Mouse (Mus musculus) CD8-positive naive resting alpha-beta T cell, adult 2 months (primary cell): Measurements from ENCODE around the gene Uqcrh.

ENCODE experiments used
- DNase-seq, 2 experiments: peaks; one replicate each; pipeline ENCODE4 v3.0.0; 2022; ENCODE audit warnings: low read depth in 2 of 2, low spot score in 2 of 2

Uqcrh gene

DNA sequence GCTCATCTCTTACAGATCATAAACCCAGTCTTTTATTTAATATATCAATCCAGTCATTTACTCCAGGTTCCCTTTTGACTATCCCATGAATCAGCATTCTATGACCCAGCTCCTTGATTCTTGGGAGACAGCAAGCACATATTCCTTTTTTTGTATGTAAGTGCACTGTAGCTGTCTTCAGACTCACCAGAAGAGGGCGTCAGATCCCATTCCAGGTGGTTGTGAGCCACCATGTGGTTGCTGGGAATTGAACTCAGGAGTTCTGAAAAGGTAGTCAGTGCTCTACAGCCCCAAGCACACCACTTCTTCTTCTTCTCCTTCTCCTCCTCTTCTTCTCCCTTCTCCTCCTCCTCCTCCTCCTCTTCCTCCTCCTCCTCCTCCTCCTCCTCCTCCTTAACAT, 17.3 kb downstream of the Uqcrh start:
- no peak for DNase-seq

DNA sequence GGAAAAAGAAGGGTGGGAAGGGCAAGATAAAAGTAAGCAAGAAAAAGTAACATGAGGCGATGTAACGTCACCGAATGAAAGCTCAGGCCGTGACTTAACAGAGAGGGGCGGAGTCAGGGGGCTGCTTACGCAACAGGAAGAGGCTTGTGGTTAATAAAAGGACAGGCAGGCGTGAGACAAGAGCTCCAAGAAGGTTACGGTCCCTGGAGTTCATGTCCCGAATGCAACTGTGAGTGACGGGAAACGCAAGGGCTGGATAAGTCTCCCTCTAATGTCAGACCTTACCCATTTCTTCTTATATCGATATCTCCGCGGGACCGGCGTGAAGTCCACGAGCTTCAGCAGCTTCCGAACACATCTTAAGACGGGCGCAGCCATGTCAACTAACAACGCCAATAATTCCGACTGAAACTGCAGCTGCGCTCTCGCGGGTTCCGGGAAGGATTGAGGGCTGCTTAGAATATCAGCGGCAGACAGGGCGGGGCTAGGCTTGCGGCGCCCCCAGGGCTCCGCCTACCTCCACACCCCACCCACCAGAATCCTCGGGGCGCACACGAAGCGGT, 21.4 kb downstream of the Uqcrh start, which contains the start of gene Nsun4:
TSS of gene Nsun4 (minus strand) at position 478 of the 563 bp plus-strand sequence.
- DNase-seq: peak; percentile 91 to 97

DNA sequence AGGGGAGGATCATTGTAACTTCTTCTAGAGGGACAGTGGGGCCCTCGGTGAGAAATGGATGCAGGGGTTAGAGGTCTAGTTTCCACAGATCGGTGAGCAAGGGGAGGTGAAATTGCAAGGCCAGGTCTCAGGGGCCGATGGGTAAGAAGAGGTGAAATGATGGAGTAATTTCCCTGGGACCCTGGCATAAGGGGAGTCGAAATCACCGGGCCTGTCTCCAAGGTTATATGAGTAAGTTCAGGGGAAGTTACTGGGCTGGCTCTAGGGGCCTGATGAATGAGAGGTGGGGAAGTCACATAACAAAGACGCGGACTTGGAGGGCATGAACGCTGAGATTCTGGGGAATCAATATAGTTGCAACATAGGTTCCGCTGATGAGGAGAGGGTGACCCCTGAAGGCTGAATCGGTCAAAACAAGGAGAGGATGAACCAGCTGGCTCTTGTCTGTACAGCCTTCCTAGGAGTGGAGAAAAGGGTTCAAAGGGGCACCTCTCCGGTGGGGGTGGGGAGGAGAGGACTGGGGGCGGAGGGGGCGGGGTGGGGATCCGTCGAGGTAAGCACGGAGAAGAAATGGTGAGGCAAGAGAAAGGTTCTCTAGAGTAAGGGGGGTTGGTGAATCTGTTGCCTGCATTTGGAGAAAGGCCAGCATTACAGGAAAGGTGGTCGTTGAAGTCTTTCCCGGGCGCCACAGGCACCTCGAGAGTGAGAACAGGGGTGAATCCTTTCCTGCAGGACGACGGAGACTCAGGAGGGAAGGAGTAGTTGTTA, 22.2 kb downstream of the Uqcrh start:
- peak; percentile 50 to 58 for DNase-seq

DNA sequence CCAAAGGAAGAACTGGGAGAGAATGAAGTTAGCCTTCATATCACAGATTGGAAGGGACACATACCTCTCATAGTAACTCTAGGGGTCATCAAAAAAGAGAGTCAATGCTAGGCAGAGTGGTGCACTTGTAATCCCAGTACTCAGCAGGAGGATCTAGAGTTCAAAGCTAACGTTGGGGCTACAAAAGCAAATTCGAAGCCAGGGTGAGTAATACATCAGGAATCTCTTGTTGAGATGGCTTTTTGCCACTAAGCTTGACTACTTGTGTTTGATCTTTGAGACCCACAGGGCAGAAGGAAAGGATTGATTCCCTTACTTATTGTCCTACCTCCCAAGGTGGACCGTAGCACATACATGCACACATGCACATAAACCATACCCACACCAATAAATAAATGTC, 25.7 kb downstream of the Uqcrh start:
- DNase-seq: no peak

DNA sequence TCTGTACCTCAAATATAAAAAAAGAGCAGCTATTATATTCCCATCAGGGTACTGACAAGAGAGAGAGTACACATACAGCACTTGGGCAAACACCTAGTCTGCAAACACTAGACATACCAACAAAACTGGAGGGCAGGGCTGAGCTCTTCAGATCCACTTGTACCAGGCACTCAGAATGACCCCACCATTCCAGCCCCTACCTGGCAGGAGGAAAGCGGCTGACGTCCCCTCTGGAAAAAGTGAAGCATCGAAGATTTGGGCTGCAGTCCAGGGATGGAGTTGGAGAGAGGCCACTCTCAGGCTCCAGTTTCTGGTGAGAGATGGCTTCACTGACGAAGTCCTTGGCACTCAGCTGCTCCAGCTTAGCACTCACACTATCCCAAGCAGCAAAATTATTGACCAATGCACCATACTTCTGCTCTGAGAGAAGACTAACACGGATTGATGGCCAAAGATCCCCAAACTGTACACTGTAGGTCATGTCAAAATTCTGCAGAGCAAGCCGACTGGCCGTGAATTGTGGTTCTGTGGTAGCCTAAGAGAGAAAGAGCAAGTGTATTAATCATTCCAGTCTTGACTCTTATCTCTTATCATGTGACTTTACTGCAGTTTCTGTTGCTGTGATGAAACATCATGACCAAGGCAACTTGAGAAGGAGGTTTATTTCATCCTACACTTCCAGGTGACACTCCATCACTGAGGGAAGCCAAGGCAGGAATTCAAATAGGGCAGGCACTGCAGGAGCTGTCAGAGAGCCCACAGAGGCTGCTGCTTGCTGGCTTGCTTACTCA, 26.5 kb downstream of the Uqcrh start:
- no peak for DNase-seq

DNA sequence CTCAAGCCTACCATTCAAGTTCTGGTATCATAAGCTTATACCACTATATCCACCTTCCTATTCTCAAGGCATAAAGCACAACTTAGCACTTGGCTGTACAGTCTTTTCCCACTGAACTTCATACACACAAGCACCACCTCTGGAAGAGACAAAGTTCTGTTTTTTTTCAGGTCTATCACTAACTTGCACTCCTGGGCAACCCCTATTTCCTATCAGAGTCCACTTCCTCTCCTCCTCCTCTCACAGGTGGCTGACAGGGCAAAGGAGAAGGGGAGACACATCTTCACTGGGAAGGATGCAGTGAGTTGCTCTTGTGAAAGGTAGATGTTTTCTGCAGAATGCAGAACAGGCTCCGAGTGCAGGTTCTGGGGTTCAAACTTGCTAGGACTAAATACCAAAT, 27.2 kb downstream of the Uqcrh start:
- no peak for DNase-seq

DNA sequence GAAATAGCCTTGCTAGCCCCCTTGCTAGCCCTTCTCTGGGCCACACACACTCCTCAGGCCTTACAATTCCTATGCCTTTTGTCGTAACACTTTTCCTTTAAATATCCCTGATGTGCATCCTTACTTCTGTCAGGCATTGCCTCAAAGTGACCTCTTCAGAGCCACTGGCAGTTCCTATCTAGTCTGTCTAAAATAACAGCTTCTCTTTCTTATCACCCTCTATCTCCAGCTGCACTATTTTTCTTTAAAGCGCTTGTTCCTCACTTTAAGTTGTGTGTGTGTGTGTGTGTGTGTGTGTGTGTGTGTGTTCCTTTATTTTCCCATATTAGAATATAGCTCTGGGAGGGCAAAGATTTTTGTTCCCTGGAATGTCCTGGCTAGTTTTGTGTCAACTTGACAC, 28.3 kb downstream of the Uqcrh start:
- no peak for DNase-seq

DNA sequence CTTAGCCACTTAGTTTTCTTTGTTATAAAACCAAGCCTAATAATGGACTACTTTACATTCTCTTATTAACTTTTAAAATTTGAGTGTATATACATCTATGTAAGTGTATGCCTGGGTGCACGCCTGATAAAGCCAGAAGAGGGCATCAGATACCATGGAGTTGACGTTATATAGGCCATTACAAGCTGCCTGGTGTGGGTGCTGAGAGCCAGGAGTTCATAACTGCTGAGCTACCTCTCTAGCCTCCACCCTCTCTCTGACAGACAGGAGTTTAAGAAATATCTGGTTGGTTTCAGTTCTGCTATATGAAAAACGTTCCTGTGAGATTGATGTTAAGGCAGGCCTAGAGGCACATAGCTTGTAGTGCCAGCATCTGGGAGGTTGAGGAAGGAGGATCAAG, 32.7 kb downstream of the Uqcrh start:
- DNase-seq: no peak

DNA sequence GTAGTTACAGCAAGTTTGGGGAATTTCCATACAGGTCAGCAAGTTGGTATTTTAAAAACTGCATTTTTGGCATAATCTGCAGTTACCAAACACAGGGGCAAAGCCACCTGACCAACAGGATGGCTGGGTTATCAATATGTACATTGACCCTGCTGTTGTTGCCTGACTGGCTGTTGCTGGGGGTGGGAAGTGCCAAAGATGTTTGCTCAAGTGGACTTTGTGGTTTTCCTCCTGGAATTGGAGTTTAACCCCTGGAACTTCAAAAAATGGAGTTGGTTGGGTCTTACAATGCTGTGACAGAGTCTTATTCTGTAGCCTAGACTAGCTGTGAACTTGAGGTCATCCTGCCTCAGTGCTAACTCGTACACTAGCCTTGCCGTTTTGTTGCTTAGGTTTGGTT, 34.4 kb downstream of the Uqcrh start:
- DNase-seq: no peak

DNA sequence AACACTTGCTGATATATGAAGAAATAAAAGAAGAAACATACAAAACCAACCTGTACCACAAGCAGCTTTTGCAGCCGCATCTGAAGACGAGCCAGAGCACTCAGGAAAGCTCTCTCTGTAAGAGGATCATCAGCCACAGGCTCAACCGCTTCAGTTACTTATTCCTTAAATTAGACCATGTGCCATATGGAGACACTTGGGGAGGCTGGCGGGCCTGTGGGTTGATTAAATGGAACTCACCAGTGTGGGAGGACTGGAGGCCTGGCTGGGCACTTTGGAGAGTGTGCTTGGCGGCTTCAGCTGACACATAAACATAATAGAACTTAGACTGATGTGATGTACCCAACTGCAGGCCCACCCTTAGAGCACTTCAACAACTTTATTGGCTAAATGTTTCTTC, 41.5 kb downstream of the Uqcrh start:
- DNase-seq: no peak

DNA sequence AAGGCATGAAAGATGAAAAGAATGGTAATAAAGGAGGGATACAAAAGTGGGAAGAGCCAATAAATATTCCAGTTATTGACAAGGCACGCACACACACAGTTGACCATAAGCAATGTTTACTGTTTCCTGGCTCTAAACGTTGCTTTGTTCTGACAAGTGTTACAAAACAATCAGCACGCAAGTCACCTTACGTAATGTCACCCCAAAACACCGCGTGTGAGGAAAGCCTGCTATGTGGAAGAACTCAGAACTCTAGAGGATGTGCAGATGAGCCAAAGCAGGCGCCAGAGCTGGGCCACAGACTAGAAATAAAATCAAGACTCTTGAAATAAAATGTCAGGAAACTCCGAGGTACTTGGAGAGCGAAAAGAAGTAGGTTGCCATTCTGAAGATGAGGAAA, 42.0 kb downstream of the Uqcrh start:
- no peak for DNase-seq

DNA sequence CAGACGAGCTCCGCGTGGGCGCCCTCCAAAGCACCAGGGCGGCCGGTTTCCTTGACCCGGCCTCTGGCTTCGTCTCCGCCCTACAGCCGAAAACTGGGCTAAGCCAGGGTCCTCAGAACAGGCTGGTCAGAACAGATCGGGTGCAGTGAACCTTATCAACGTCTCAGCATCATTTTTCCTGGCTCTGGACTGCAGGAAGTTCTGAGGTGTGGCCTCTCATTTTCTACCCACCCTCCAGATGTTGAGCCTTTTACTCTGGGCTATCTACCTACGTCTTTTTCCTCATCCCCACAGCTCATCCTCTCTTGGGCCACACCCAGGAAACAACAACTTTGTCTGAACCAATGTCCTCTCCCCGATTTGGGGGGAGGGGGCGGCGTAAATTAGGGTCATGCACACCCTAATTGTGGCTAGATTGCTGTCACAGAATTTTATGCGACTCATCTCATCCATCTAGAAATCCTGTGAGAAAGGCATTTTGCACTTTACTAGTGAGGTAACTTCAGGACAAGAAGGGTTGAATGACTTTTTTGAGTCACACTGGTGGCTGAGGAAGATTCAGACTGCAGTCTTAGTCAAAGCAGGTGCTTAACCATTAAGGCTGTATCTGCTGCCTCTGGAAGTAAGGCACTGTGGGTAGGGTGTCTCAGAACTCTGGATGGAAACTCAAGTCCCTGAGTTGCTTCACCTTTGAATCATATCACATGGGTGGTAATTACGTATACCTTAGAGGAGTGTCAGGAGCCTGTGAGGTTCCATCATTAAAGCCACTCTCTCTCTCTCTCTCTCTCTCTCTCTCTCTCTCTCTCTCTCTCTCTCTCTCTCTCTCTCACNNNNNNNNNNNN, 56.7 kb downstream of the Uqcrh start, which contains the start of gene Faah:
TSS of gene Faah (minus strand) at position 25 of the 845 bp plus-strand sequence.
- DNase-seq: no peak

DNA sequence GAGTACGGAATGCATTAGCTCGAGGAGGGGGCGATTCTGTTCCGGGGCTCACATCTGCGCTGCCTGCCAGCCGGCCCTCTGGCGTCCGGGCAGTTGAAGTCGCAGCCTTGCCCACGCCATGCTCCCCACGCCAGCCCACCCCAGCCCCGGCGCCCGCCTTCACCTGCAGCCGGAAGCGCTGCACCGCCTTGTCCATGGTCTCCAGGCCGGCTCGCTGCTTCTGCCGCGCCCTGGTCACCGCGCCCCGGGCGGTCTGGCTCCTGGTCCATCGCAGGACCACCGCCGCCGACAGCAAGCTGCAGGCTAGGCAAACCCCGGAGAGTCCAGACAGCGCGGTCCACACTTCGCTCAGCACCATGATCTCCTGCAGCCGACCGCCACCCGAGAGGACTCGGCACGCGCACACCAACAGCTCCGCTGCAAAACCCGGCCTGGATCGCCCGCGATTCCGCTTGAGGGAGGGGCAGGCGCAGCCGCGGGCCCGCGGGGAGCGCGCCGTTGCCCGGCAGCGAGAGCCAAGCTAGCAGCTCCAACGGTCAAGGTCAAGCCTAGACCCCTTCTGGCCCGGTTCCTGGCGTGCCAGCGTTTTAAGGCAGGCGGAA, 57.5 kb downstream of the Uqcrh start:
- peak; percentile 60 to 67 for DNase-seq
